Mouse (Mus musculus) MEL (cell line): ENCODE measurements around the gene Gm38655. TPM values are rescaled to one million over a fixed set of nuclear protein-coding genes. Genes with fewer than 3 reads are reported as not detected.

ENCODE experiments used
- DNase-seq: peaks from one replicate; pipeline ENCODE4 v3.0.0; 2011; ENCODE audit warnings: low read depth, low spot score
- H3K27ac ChIP-seq: 2 replicates; pipeline ENCODE4 v1.5.1; 2012; ENCODE audit warnings: low read depth, mild to moderate bottlenecking, control low read depth, low read length, moderate library complexity; ENCODE audit not compliant: control insufficient read depth
- H3K27me3 ChIP-seq, 2 experiments: fragments of 150-350 bp in 1 of 2; sonication (generic) in 1 of 2; 2 replicates each; pipeline ENCODE4 v1.6.1; 2012; ENCODE audit warnings: low read length in 2 of 2, mild to moderate bottlenecking in 2 of 2, improper control_type of control experiment in 1 of 2, moderate library complexity in 1 of 2; ENCODE audit not compliant: insufficient read depth in 2 of 2, control insufficient read depth in 1 of 2
- H3K36me3 ChIP-seq, 2 experiments: 2 replicates each; pipeline ENCODE4 v1.6.1; 2012 to 2014; ENCODE audit warnings: low read length in 2 of 2, improper control_type of control experiment in 1 of 2, inconsistent platforms in 1 of 2, mild to moderate bottlenecking in 1 of 2; ENCODE audit not compliant: insufficient read depth in 2 of 2, control insufficient read depth in 1 of 2
- H3K4me1 ChIP-seq, 2 experiments: fragments of 150-350 bp in 1 of 2; sonication (generic) in 1 of 2; 2 replicates each; pipeline ENCODE4 v1.6.1; 2012; ENCODE audit warnings: low read length in 2 of 2, improper control_type of control experiment in 1 of 2, mild to moderate bottlenecking in 1 of 2; ENCODE audit not compliant: insufficient read depth in 2 of 2, control insufficient read depth in 1 of 2
- H3K4me3 ChIP-seq, 2 experiments: fragments of 150-350 bp in 1 of 2; sonication (generic) in 1 of 2; 2 replicates each; pipeline ENCODE4 v1.5.1; 2012; ENCODE audit warnings: low read depth in 2 of 2, low read length in 2 of 2, mild to moderate bottlenecking in 2 of 2, moderate library complexity in 2 of 2, control low read depth in 1 of 2, improper control_type of control experiment in 1 of 2; ENCODE audit not compliant: control insufficient read depth in 1 of 2, insufficient read depth in 1 of 2
- H3K79me2 ChIP-seq: 2 replicates; pipeline ENCODE4 v1.6.1; 2012; ENCODE audit warnings: mild to moderate bottlenecking, low read length, moderate library complexity; ENCODE audit not compliant: control insufficient read depth, poor library complexity, insufficient read depth
- H3K9ac ChIP-seq: 2 replicates; pipeline ENCODE4 v1.6.1; 2012; ENCODE audit warnings: low read depth, mild to moderate bottlenecking, control low read depth, low read length, moderate library complexity; ENCODE audit not compliant: control insufficient read depth, poor library complexity, severe bottlenecking
- H3K9me3 ChIP-seq: fragments of 150-350 bp; sonication (generic); replicated peaks from 2 replicates; pipeline ENCODE4 v1.6.1; 2012; ENCODE audit warnings: mild to moderate bottlenecking, low read length, improper control_type of control experiment, moderate library complexity; ENCODE audit not compliant: insufficient read depth
- CHD1 ChIP-seq: IDR thresholded peaks from 2 replicates; pipeline ENCODE4 v1.6.1; 2012; ENCODE audit warnings: low read depth, mild to moderate bottlenecking, inconsistent platforms, low read length, improper control_type of control experiment
- CHD2 ChIP-seq: IDR thresholded peaks from 2 replicates; pipeline ENCODE4 v1.6.1; 2011; ENCODE audit warnings: low read length, improper control_type of control experiment
- CTCF ChIP-seq, 3 experiments: IDR thresholded peaks in 2 of 3; conservative IDR thresholded peaks in 1 of 3; 2 replicates each; pipeline ENCODE4 v1.5.1; 2011 to 2012; ENCODE audit warnings: low read length in 3 of 3, low read depth in 2 of 3, mild to moderate bottlenecking in 2 of 3, improper control_type of control experiment in 1 of 3, inconsistent platforms in 1 of 3, mixed read lengths in 1 of 3, moderate library complexity in 1 of 3; ENCODE audit not compliant: control insufficient read depth in 1 of 3, insufficient read depth in 1 of 3, poor library complexity in 1 of 3, severe bottlenecking in 1 of 3
- EP300 ChIP-seq, 2 experiments: IDR thresholded peaks; 2 replicates each; pipeline ENCODE4 v1.6.1; 2011; ENCODE audit warnings: improper control_type of control experiment in 2 of 2, low read length in 2 of 2, low read depth in 1 of 2, mild to moderate bottlenecking in 1 of 2
- GABPA ChIP-seq: IDR thresholded peaks from 2 replicates; pipeline ENCODE4 v1.6.1; 2012; ENCODE audit warnings: low read depth, mild to moderate bottlenecking, inconsistent platforms, low read length, improper control_type of control experiment, moderate library complexity
- KAT2A ChIP-seq: conservative IDR thresholded peaks from 2 replicates; pipeline ENCODE4 v1.6.1; 2012; ENCODE audit warnings: low read depth, low read length, improper control_type of control experiment, inconsistent platforms
- MAFK ChIP-seq: IDR thresholded peaks from 2 replicates; pipeline ENCODE4 v1.6.1; 2011; ENCODE audit warnings: low read depth, mild to moderate bottlenecking, low read length, improper control_type of control experiment, borderline replicate concordance
- MAX ChIP-seq: IDR thresholded peaks from 2 replicates; pipeline ENCODE4 v1.6.1; 2011; ENCODE audit warnings: low read length, improper control_type of control experiment
- MEF2A ChIP-seq: IDR thresholded peaks from 2 replicates; pipeline ENCODE4 v1.6.1; 2014; ENCODE audit warnings: low read depth, mild to moderate bottlenecking, inconsistent platforms, low read length, improper control_type of control experiment; ENCODE audit not compliant: poor library complexity, insufficient replicate concordance, severe bottlenecking; ENCODE audit errors: extremely low read depth
- MXI1 ChIP-seq: IDR thresholded peaks from 2 replicates; pipeline ENCODE4 v1.6.1; 2011; ENCODE audit warnings: mild to moderate bottlenecking, low read depth, low read length, improper control_type of control experiment
- NELFE ChIP-seq: IDR thresholded peaks from 2 replicates; pipeline ENCODE4 v1.6.1; 2011; ENCODE audit warnings: low read depth, low read length, improper control_type of control experiment
- NRF1 ChIP-seq: IDR thresholded peaks from 2 replicates; pipeline ENCODE4 v1.6.1; 2014; ENCODE audit warnings: low read depth, mild to moderate bottlenecking, inconsistent platforms, low read length, improper control_type of control experiment, moderate library complexity; ENCODE audit not compliant: poor library complexity, insufficient read depth, severe bottlenecking
- POLR2AphosphoS2 ChIP-seq: IDR thresholded peaks from 2 replicates; pipeline ENCODE4 v1.6.1; 2011; ENCODE audit warnings: low read length, improper control_type of control experiment
- RAD21 ChIP-seq: IDR thresholded peaks from 2 replicates; pipeline ENCODE4 v1.6.1; 2011; ENCODE audit warnings: mild to moderate bottlenecking, low read depth, low read length, improper control_type of control experiment
- RCOR1 ChIP-seq: IDR thresholded peaks from 2 replicates; pipeline ENCODE4 v1.6.1; 2012; ENCODE audit warnings: low read depth, mild to moderate bottlenecking, inconsistent platforms, low read length, improper control_type of control experiment
- SMC3 ChIP-seq: IDR thresholded peaks from 2 replicates; pipeline ENCODE4 v1.6.1; 2011; ENCODE audit warnings: low read depth, low read length, improper control_type of control experiment
- TAL1 ChIP-seq: IDR thresholded peaks from 2 replicates; pipeline ENCODE4 v1.6.1; 2012; ENCODE audit warnings: mild to moderate bottlenecking, inconsistent platforms, low read length, moderate library complexity, mixed read lengths
- TCF12 ChIP-seq: IDR thresholded peaks from 2 replicates; pipeline ENCODE4 v1.6.1; 2014; ENCODE audit warnings: low read depth, mild to moderate bottlenecking, inconsistent platforms, low read length, improper control_type of control experiment, moderate library complexity
- UBTF ChIP-seq: IDR thresholded peaks from 2 replicates; pipeline ENCODE4 v1.6.1; 2012; ENCODE audit warnings: low read depth, mild to moderate bottlenecking, inconsistent platforms, low read length, improper control_type of control experiment, moderate library complexity, borderline replicate concordance; ENCODE audit not compliant: insufficient read depth
- ZMIZ1 ChIP-seq: IDR thresholded peaks from 2 replicates; pipeline ENCODE4 v1.6.1; 2012; ENCODE audit warnings: low read depth, mild to moderate bottlenecking, inconsistent platforms, low read length, improper control_type of control experiment, moderate library complexity
- polyA plus RNA-seq, 2 experiments: library from polyadenylated mRNA; stranded (reverse) in 1 of 2; unstranded in 1 of 2; fragments of >175 nt in 1 of 2; fragments of >200 nt in 1 of 2; gene quantifications; 2 replicates each; pipeline versions ENCODE4 v1.2.1 to v1.2.4; 2012; ENCODE audit warnings: low replicate concordance in 2 of 2, low read depth in 1 of 2; ENCODE audit not compliant: insufficient read length in 2 of 2, insufficient read depth in 1 of 2, missing spikeins in 1 of 2
- total RNA-seq: library from RNA; depleted of rRNA; stranded (reverse); fragments of 300-350 nt; gene quantifications from 2 replicates; pipeline ENCODE4 v1.2.3, GENCODE M21; 2012

Gm38655 gene
- total and polyA plus RNA-seq, 3 experiments, result not detected

- Histone ChIP-seq H3K27me3 (no peaks in the 10 kb centered on the region), H3K9me3 (no peaks in the 10 kb centered on the region), H3K27ac (no peak overlapping the region), H3K79me2 (peaks cover 10% of the 10 kb centered on the region), H3K4me1 (no peaks in the 10 kb centered on the region), H3K9ac (no peak overlapping the region), H3K4me3 (no peak overlapping the region), H3K36me3 (no peaks in the 10 kb centered on the region)
- TF ChIP-seq MAFK, result no peak
- TF ChIP-seq POLR2AphosphoS2, result no peak
- TF ChIP-seq CHD1, result no peak
- no peak for TF ChIP-seq EP300 (IDR thresholded peaks at IDR 0.05; ENCODE audit: low read depth in 1 of 2, low read length in 2 of 2)
- TF ChIP-seq MAX, result no peak
- no peak for DNase-seq
Observed at GRCm38 (mm10) chr17:25139960-25140359, 35.3 kb downstream of the Gm38655 start.

- H3K4me1 ChIP-seq, result peaks cover 0 to 10% of the 10 kb centered on the region in 2 experiments; a peak in 2 of 4 replicates
- H3K9me3 ChIP-seq, result no peaks in the 10 kb centered on the region
- TF ChIP-seq NELFE (no peak), UBTF (no peak), SMC3 (no peak), TAL1 (no peak), RCOR1 (no peak), KAT2A (no peak), GABPA (no peak), CTCF (IDR thresholded peaks at IDR 0.05 in 2 of 3, conservative IDR thresholded peaks at IDR 0.05 in 1 of 3; ENCODE audit: control insufficient read depth in 1 of 3, insufficient read depth in 1 of 3, low read depth in 2 of 3, low read length in 3 of 3, poor library complexity in 1 of 3, severe bottlenecking in 1 of 3) (no peak), RAD21 (no peak), ZMIZ1 (no peak), MEF2A (no peak)
- H3K27ac ChIP-seq, result no peak overlapping the region
- peaks cover 0 to 6% of the 10 kb centered on the region in 2 experiments; a peak in 2 of 4 replicates for H3K36me3 ChIP-seq
- no peak overlapping the region for H3K9ac ChIP-seq
- no peaks in the 10 kb centered on the region for H3K27me3 ChIP-seq
- no peak for DNase-seq
- H3K79me2 ChIP-seq, result peaks cover 18% of the 10 kb centered on the region
- H3K4me3 ChIP-seq, result no peak overlapping the region
Observed at GRCm38 (mm10) chr17:25138803-25139202, 36.5 kb downstream of the Gm38655 start.

- Histone ChIP-seq H3K4me3 (no peak overlapping the region), H3K27ac (no peak overlapping the region), H3K9ac (no peak overlapping the region), H3K27me3 (no peaks in the 10 kb centered on the region), H3K79me2 (peaks cover 24% of the 10 kb centered on the region), H3K9me3 (no peaks in the 10 kb centered on the region), H3K36me3 (peaks cover 0 to 9% of the 10 kb centered on the region in 2 experiments; a peak in 2 of 4 replicates), H3K4me1 (peaks cover 0 to 13% of the 10 kb centered on the region in 2 experiments; a peak in 2 of 4 replicates)
- no peak for TF ChIP-seq NRF1
- no peak for TF ChIP-seq UBTF
- no peak for TF ChIP-seq MXI1
- TF ChIP-seq CHD2, result no peak
- no peak for TF ChIP-seq ZMIZ1
- no peak for TF ChIP-seq TCF12
- TF ChIP-seq GABPA, result no peak
- TF ChIP-seq RCOR1, result no peak
- no peak for DNase-seq
Observed at GRCm38 (mm10) chr17:25135622-25136021, 39.6 kb downstream of the Gm38655 start.
